17 mouse cellular contexts compared by ENCODE assay signal in the genomic region with DNA sequence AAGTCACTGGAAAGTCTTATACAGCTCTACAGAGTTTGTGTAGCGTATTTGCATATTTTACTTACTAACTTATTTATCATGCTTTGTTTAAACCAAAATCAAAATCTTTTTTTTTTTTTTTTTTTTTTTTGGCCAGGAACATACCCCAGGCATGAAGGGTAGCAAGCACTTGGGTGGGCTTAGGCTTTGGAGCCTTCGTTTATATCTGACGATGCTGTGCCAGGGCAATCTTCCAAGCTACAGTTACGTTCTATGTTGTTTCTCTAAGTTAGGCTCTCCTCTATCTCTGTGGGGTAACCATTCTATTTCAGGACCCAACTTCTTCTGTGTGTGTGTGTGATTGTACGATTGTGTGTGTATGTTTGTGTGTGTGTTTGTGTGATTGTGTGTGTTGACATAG.
"Had no signal": no experiment of that assay in that cellular context is flagged by ENCODE, and none has a peak within 500 bp of the region (broad histone marks: within the 10 kb centered on the region; RNA-seq: fewer than 3 reads in every experiment).

No protein-coding gene starts in this region.

- DNase-seq: liver, embryonic 13.5 days; liver, postnatal 0 days; lung, postnatal 10 days; lung, postnatal 36 days; right cerebral cortex, postnatal 14 days; thymus, adult 2 months; thymus, postnatal 25 days; thymus, postnatal 4 days had no signal

- H3K9ac ChIP-seq: liver, embryonic 13.5 days; liver, embryonic 15.5 days; liver, postnatal 0 days; midbrain, embryonic 13.5 days; midbrain, embryonic 15.5 days; neural tube, embryonic 12.5 days; stomach, embryonic 15.5 days had no signal

- H3K27me3 ChIP-seq: liver, embryonic 13.5 days; liver, embryonic 15.5 days; midbrain, embryonic 13.5 days; midbrain, embryonic 15.5 days; neural tube, embryonic 12.5 days; stomach, embryonic 15.5 days had no signal

- H3K27ac ChIP-seq: liver, embryonic 13.5 days; liver, embryonic 15.5 days; macrophage; midbrain, embryonic 13.5 days; midbrain, embryonic 15.5 days; neural tube, embryonic 12.5 days; stomach, embryonic 15.5 days; stomach, postnatal 0 days had no signal

- H3K4me2 ChIP-seq: liver, embryonic 11.5 days; liver, embryonic 13.5 days; liver, embryonic 15.5 days; midbrain, embryonic 11.5 days; midbrain, embryonic 13.5 days; midbrain, embryonic 15.5 days; neural tube, embryonic 12.5 days; stomach, embryonic 15.5 days had no signal

- H3K4me1 ChIP-seq: liver, embryonic 13.5 days; liver, embryonic 15.5 days; midbrain, embryonic 13.5 days; midbrain, embryonic 15.5 days; neural tube, embryonic 12.5 days; stomach, embryonic 15.5 days had no signal

- H3K9me3 ChIP-seq: liver, embryonic 13.5 days; liver, embryonic 15.5 days; midbrain, embryonic 13.5 days; midbrain, embryonic 15.5 days; neural tube, embryonic 12.5 days; stomach, embryonic 15.5 days had no signal

- ATAC-seq: liver, postnatal 0 days; midbrain, embryonic 13.5 days; midbrain, embryonic 15.5 days had no signal

- H3K4me3 ChIP-seq: liver, embryonic 13.5 days; liver, embryonic 15.5 days; midbrain, embryonic 13.5 days; midbrain, embryonic 15.5 days; neural tube, embryonic 12.5 days; stomach, embryonic 15.5 days had no signal

- H3K36me3 ChIP-seq: liver, embryonic 13.5 days; liver, embryonic 15.5 days; midbrain, embryonic 13.5 days; midbrain, embryonic 15.5 days; neural tube, embryonic 12.5 days; stomach, embryonic 15.5 days had no signal
